Mouse (Mus musculus): ENCODE data around the gene Ppat.
"Not testable (repeated sequence)": the region's sequence is repeated elsewhere in the genome, so short reads cannot be mapped to it uniquely, and the experiment has no call there.

Ppat gene

DNA sequence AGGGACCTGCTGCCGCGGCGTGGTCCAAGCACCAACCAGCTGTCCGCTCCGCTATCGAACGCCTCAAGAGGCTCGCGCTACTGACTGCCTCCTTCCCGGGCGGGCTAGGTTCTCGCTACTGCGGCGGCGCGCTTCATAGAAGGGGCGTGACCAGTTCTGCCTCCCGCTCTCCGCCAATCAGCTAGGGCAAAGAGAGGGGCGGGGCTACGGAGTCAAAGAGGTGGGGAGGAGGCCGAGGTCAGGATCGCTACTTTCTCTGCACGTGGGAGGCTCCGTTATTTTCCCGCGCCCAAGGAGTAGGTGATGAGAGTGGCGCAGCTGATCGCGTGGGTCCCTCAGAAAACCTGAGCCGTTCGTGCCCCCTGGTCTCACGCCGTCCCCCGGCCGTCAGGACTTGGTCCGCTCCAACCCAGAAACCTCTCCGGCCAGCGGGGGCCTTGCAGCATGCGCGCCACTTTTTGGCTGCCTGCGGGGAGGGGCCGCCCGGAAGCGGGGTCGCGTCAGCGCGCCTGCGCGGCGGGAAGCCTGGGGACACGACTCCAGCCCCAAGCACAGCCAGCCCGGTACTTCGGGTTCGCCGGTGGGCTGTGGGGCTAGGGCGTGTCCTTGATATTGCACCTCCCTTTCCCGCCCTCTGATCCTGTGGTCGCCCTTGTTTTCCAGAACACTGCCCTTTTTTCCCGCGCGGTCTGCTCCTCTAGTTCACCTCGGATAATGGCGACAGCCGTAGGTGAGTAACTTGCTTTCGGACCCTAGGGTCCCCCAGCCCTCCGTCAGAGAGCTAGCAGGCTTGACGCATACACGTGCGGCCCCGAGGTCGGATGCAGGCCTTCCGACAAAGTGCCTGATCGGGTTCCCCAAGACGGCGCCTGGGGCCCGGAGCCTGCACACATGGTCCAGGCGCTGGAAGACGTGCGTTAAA, at the start of gene Ppat, which contains the start of gene Paics:
Ppat (minus strand) TSS at position 473 of the 922 bp plus-strand sequence.
Paics (plus strand) TSS at position 202 of the 922 bp plus-strand sequence.
- ATAC-seq (ENCODE audit: insufficient number of reproducible peaks, low FRiP score, low TSS enrichment), result peak; percentile 93

DNA sequence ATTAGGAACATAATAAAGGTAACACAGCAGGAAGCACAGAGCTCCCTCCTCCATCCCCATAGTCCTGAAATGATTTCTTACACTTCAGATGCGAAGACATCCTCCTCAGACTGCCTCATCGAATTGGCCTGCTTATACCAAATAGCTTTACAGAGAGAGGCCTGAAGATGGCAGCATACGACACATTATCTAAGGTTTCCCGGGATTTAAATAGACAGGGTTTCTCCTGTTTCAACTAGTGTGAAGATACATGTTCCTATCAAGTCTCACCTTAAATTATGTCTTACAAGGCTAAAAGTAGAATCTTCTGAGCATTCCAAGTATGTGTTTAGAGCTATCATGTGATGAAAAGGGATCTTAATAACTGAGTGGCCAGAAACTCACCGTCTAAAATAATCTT, 47.0 kb upstream of the Ppat start:
- peak; percentile 52; the same call in 1 of the 2 replicates for ATAC-seq (ENCODE audit: insufficient number of reproducible peaks, low FRiP score, low TSS enrichment)

- no peak for ATAC-seq (ENCODE audit: insufficient number of reproducible peaks, low FRiP score, low TSS enrichment)
Measured at GRCm38 (mm10) chr5:76993174-76993814, 41.9 kb upstream of the Ppat start.

- ATAC-seq (ENCODE audit: insufficient number of reproducible peaks, low FRiP score, low TSS enrichment), result no peak
Measured at GRCm38 (mm10) chr5:76990789-76991188, 39.4 kb upstream of the Ppat start.

DNA sequence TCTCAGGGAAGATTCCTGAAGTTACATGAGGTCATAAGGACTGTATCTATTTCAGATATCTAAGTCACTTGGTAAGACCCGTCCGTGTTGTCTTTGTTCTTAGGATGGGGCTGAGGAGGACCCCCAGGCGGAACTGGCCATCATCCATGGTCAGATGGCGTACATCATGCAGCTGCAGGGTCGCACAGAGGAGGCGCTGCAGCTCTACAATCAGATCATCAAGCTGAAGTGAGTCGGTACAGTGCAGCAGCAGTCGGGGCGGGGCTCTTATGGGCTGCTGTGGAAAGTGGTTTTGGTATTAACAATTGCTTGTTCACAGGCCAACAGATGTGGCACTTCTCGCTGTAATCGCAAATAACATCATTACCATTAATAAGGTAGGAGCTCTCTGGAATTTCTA, 32.6 kb upstream of the Ppat start:
- ATAC-seq (ENCODE audit: insufficient number of reproducible peaks, low FRiP score, low TSS enrichment), result no peak

GRCm38 (mm10) chr5:76975736-76976135, 24.4 kb upstream of the Ppat start:
- no peak for ATAC-seq (ENCODE audit: insufficient number of reproducible peaks, low FRiP score, low TSS enrichment)

GRCm38 (mm10) chr5:76974554-76975285, 23.3 kb upstream of the Ppat start, which contains the start of gene Srp72:
Gene Srp72 (plus strand): TSS chr5:76974683.
- ATAC-seq (ENCODE audit: insufficient number of reproducible peaks, low FRiP score, low TSS enrichment), result peak; percentile 85

- ATAC-seq (ENCODE audit: insufficient number of reproducible peaks, low FRiP score, low TSS enrichment), result no peak; the same call in 1 of the 2 replicates
Measured at GRCm38 (mm10) chr5:76974207-76974553, 22.8 kb upstream of the Ppat start.

DNA sequence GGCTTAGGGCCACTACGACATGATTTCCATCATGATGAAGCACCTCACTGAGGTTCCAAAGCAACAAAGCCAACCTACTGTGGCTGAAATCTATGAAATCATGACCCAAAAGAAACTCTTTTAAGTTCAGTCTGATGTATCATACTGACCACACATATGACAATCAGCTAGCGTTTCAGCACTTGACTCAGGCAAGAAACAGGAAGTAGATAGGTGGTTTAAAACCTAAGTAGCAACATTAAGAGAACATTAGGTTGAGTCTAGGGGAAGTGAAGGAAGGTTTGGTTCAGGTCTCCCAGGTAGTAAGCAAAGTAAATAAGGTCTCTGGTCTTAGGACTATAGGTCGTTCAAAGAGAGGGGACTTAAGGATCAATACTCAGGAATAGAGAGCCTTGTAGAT, 22.1 kb upstream of the Ppat start:
- no peak for ATAC-seq (ENCODE audit: insufficient number of reproducible peaks, low FRiP score, low TSS enrichment)

DNA sequence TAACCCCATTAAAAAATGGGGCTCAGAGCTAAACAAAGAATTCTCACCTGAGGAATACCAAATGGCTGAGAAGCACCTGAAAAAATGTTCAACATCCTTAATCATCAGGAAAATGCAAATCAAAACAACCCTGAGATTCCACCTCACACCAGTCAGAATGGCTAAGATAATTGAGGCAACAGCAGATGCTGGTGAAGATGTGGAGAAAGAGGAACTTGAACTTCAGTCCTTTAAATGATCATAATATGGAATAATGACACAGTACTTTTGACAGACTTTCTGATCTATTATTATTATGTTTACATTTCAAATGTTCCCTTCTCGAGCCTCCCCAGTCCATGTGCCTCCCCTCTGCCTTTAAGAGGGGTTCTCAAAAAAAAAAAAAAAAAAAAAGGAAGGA, 19.7 kb upstream of the Ppat start:
- ATAC-seq (ENCODE audit: insufficient number of reproducible peaks, low FRiP score, low TSS enrichment), result not testable (repeated sequence)

DNA sequence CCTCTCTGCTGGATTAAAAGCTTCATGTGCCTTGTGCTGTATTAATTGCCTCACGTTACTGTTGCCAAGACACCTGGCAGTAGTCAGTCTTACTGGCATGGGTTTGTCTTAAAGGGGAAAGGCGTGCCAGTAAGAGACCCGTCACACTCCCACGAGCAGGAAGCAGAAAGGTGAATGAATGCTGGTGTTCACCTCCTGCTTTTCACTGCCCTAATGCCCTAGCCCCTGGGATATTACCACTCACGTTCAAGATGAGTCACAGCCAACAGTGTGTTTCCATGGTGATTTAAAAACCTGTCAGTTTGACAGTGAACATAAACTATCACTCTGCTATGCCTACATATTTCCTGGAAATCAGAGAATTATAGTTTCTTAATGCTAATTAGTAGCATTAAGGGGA, 17.9 kb upstream of the Ppat start:
- ATAC-seq (ENCODE audit: insufficient number of reproducible peaks, low FRiP score, low TSS enrichment), result no peak

DNA sequence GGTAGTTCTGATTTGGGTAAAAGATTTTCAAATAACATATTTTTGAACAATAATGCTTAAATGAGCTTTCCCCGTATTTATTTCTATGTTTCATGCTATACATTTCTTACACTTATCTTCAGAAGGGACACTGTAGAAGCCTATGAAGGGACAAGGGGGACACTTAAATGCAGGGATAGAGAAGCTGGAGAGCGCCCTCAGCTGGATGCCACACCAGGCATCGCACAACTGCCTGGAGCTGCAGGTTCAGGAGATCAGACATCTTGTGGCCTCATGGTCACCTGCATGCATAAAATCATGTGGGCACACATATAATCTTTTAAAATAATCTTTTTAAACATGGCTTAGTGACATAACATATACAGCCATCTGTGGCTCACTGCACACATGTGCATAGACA, 13.3 kb upstream of the Ppat start:
- no peak for ATAC-seq (ENCODE audit: insufficient number of reproducible peaks, low FRiP score, low TSS enrichment)

DNA sequence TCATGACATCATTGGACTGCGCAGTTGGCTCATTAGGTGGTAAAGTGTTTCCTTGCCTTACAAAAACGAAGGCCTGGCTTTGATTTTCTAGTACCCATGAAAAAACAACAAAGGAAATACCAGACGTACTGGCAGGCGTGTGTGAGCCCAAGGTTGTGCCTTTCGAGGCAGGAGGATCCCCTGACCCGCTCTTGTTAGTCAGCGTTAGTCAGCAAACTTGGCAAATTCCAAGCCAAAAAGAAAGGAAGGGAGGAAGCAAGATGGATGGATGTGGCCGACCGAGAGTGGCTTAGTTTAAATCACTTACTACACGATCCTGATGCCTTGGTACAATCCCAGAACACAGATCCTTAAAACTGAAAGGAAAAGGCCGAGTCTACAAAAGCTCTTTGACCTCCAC, 11.2 kb upstream of the Ppat start:
- no peak for ATAC-seq (ENCODE audit: insufficient number of reproducible peaks, low FRiP score, low TSS enrichment)

DNA sequence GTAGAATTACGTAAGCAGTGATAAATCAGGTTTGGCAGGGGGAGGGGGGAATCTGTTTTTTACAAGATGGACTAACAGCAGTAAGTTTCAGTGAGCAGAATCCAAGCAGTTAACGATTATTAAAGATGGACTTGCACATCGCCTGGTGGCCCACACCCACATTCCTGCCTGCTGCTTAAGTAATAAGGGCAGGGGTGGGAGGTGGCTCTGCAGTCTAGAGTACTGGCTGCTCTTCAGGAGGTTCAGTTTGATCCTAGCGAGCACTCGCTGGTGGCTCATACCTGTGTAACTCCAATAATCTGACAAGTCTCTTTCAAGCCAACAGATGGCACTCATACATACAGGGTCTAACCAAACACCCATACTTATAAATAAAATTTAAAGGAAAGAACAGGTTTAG, 8.2 kb upstream of the Ppat start:
- ATAC-seq (ENCODE audit: insufficient number of reproducible peaks, low FRiP score, low TSS enrichment), result no peak

- ATAC-seq (ENCODE audit: insufficient number of reproducible peaks, low FRiP score, low TSS enrichment), result no peak
Measured at GRCm38 (mm10) chr5:76957954-76958353, 6.6 kb upstream of the Ppat start.

DNA sequence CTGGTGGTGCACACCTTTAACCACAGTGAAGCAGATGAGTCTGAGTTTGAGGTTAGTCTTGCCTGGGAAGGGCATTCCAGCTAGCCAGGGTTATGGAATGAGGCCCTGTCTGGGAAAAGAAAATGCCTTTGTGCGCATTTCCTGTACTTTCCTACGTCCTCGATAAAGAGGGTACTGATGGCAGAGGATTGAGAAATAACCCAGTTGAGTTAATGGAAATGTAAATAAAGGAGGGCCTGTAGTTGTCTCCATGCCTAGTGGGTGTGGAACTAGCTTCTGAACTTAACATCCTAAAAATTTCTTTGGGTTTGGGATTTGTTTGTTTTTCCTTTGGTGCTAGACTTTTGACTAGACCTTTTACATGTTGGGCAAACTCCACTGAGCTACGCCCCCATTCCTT, 4.1 kb upstream of the Ppat start:
- ATAC-seq (ENCODE audit: insufficient number of reproducible peaks, low FRiP score, low TSS enrichment), result no peak

- ATAC-seq (ENCODE audit: insufficient number of reproducible peaks, low FRiP score, low TSS enrichment), result no peak
Measured at GRCm38 (mm10) chr5:76954271-76954900, 3.0 kb upstream of the Ppat start.

DNA sequence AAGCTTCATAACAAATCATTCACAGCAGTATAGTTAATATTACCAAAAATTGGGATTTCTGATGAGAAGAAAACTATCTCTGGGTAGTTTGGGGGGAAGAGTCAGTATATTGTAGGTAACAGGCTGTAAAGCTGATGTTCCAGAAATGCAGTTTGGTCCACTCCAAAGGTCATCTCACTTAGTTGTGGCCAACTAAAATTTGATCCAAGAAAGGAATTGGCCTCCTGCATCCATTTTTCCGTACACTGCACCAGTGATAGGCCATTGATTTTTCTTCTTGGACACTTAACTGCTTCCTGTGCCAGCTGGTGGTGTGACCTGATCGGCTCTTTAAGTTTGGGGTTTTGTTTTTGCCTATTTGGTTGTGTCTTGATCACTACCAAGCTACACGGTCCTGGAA, 2.4 kb upstream of the Ppat start:
- no peak for ATAC-seq (ENCODE audit: insufficient number of reproducible peaks, low FRiP score, low TSS enrichment)

DNA sequence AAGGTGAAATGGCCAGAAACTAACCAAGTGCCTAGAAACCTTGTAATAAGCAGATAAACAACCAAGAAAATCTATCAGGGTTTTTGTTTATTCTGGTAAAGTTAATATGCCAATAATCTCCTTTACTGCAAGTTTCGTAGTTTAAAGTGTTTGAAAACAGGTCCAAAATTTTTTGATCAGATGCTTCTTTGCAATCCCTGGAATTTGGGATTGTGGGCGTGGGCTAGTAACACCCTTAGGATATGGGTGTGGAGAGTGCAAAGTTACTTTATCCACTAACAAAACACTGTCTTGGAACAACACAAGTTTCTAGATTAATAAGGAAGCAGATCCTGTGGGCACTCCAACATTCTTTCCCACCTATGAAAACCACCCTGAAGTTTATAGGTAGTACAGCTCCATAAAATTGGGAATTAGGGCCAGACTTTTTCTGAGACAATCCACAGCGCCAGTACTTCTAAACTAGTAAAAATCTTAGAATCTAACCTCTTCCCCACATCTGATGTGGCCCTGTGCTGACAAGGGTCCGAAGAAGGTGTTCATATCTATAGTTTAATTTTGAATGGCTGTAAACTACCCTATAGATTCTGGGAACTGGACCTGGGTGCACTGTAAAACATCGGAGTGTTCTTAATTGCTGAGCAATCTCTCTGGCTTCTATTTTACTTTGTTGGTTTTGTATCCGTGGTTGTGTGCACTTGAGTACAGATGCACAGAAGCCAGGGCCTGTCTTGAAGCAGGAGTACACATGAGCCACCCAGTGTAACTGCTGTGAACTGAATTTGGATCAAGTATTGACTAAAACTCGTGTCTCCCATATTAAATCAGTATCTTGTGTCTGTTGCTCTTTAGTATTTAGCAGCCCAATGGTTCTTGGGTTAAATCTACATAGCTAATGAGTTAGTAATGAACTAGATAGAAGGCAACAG, 998 bp upstream of the Ppat start:
- no peak for ATAC-seq (ENCODE audit: insufficient number of reproducible peaks, low FRiP score, low TSS enrichment)
